Mouse (Mus musculus): Measurements from ENCODE around the gene Nfib.

GRCm38 (mm10) chr4:82418241-82418640 is 287.3 kb downstream of the Nfib start:
- TF ChIP-seq CTCF (IDR thresholded peaks at IDR 0.05; ENCODE audit: low read depth), result no peak
- TF ChIP-seq EP300 (IDR thresholded peaks at IDR 0.05; ENCODE audit: low read depth), result no peak

All from liver, embryonic 14.5 days (tissue).